Mouse (Mus musculus) kidney, adult 11 months (tissue): ENCODE results near the gene Tmtc4.

Experiments
- DNase-seq: peaks from one replicate; pipeline ENCODE4 v3.0.0; 2022

Gene Tmtc4

DNA sequence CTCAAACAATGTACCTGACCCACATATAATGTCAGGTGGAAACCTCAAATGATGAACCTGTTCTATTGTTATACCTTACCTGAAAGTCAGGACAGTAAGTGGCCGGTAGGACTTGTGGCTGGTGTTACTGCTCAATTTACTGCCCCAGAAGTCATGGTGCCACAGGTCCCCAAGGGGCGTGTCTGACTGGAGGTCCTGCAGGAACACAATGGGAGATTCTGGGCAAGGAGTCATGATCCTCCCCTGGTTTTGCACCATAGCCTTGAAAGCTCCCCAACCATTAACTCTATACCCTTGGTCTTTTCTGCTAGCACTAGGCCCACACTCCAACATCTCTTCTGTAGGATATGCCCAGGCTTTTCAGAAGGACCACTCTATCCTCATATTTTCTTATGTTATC is 10.7 kb downstream of the Tmtc4 start:
- DNase-seq: no peak

DNA sequence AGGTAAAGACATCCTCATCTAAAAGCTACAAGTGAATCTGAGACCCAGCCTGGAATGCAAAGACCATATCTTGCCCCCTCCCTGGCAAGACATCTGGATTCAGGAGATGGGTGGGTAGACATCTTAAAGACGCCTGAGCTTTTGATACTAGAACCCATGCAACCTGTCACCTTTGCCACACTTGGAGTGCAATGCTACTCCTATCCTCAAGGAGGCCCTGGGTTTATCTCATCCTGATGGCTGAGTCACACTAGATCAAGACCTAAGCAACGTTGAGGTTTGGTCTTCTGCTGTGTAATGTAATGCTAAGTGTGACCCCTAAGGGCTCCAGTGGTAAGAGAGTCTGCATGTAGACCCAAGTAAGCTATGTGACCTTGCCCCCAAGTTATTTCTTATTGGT is 15.8 kb downstream of the Tmtc4 start:
- no peak for DNase-seq

GRCm38 (mm10) chr14:122957941-122958340 is 25.9 kb downstream of the Tmtc4 start:
- no peak for DNase-seq

GRCm38 (mm10) chr14:122953331-122953730 is 30.5 kb downstream of the Tmtc4 start:
- peak; percentile 55 for DNase-seq

DNA sequence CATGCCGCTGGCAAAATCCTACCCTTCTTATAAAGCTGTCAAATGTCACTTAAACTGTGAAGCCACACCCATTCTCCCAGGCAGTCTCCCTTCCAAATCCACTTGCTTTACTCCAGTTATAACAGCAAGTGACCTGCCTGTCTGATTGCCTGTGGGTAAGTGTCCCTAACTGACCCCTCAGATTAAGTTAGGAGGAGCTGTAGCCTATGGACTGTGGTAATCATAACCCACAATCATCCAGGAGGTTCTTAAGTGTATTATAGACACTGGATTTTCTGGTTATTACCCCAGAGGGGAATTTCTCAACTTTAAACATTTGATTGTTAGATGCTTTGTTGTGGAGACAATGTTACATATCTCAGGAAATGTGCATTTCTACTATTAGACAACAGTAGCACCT is 31.3 kb downstream of the Tmtc4 start:
- no peak for DNase-seq

DNA sequence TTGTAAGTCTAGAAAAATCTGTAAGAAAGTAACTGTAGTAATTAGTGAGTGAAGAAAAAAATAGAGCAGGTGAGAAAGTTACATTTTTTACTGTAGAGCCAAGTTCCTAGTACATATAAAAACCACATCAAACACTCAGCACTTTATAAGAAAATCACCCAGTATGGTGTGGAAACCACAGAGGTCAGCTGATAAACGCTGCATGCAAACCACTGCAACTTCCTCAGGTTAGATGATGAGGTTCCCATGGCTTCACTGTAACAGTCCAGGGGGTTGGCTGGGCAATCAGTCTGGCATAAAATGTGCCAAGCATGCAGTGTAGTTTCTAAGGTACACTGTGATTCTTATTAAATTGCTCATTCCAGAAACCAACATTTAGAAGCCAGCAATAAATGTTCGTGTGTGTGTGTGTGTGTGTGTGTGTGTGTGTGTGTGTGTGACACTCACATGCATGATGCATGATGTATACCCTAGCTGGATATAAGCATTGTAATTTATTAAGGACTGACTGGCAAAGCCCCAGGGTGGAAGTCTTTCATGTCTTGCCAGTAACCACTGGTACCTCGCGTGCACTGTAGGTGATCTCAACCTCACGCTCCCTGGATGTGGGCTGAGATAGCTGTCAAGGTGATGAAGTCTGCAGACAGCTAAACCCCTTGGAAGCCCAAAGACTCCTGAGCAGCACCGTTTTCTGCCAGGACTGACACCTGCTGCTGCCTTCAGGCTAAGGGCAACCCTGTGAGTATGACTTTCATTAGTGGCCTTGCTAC is 32.0 kb downstream of the Tmtc4 start:
- no peak for DNase-seq

DNA sequence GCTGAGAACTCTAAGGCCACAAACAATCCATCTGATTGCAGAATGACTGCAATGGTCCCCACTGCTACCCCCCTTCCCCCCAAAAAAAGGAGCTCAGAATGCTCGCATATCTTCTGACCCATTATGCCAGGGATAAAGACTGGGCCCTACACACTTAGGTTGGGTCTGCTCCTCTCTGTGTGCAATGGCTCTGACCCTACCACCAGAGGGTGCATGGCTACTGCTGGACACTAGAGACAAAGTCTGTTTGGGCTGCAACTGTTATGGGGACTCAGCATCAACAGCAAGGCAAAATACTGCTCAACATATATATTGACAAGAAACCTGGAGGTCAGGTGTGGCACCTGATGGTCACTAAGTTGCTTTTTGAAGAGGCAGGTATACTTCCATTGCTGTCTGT is 32.9 kb downstream of the Tmtc4 start:
- no peak for DNase-seq

- DNase-seq: no peak
These were observed 40.4 kb downstream of the Tmtc4 start for GRCm38 (mm10) chr14:122943475-122943853.

GRCm38 (mm10) chr14:122942757-122943474 is 40.9 kb downstream of the Tmtc4 start:
- no peak for DNase-seq

- DNase-seq: no peak
These were observed 47.4 kb downstream of the Tmtc4 start for GRCm38 (mm10) chr14:122936460-122936859.

DNA sequence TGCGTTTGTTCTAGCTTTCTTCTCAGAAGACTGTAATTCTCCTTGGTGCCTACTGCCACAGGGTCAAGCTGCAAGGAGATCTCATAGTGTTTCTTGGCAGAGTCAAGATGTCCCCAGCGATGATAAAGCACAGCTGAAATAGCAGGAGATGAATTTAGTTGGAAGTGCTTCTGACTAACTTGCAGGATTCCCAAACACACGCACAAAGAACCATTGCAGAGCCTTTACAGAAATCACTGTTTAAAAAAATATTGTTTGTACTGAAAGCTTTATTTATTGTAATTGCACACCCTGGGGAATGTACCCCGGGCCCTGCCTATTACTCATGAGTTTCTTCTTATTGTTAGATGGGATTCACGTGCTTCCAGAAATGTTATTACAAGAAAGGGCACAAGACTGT is 63.8 kb downstream of the Tmtc4 start:
- no peak for DNase-seq

DNA sequence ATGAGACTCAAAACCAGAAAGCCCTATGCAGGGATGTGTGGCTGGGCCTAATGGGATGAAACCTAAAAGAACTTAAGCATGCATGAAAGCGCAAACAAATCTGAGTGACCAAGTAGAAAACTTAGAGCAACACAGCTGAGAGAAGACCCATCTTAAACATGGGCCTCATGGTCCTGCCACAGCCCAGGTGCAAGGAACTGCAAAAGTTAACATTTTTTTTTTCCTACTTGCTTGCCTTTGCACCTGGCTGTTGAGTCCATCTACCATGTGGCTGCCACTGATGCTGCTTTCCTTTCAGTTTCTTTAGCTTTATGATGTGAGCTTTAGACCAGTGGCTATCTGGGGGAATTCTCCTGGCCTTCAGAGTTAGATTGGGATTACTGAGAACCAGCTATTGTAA is 66.2 kb downstream of the Tmtc4 start:
- DNase-seq: no peak

GRCm38 (mm10) chr14:122913657-122914056 is 70.2 kb downstream of the Tmtc4 start, which contains the start of gene Ggact:
TSS of gene Ggact (minus strand) at chr14:122913757.
- DNase-seq: no peak

GRCm38 (mm10) chr14:122912812-122913498 is 70.9 kb downstream of the Tmtc4 start:
- DNase-seq: peak; percentile 82

GRCm38 (mm10) chr14:122912137-122912536 is 71.7 kb downstream of the Tmtc4 start:
- DNase-seq: no peak

- DNase-seq: no peak
These were observed 72.6 kb downstream of the Tmtc4 start for GRCm38 (mm10) chr14:122911265-122911664.

GRCm38 (mm10) chr14:122909368-122910091 is 74.3 kb downstream of the Tmtc4 start:
- no peak for DNase-seq

- DNase-seq: no peak
These were observed 75.8 kb downstream of the Tmtc4 start for GRCm38 (mm10) chr14:122908075-122908474.

DNA sequence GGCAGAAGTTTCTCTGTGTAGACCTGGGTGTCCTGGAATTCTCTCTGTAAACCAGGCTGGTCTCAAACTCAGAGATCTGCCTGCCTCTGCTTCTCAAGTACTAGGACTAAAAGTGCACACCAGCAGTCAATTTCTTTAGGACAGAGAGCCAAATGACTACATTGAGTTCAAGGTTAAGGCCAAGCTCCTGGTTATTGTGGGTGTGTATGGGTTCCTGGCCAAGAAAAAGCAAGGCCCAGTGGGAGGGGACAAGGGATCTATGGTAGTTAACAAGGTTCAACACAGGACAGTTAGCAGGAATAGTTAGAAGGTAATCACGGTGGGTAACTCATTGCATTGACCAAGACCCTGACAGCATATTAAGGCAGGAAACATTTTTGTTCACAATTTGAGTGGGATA is 78.8 kb downstream of the Tmtc4 start:
- peak; percentile 19 for DNase-seq

DNA sequence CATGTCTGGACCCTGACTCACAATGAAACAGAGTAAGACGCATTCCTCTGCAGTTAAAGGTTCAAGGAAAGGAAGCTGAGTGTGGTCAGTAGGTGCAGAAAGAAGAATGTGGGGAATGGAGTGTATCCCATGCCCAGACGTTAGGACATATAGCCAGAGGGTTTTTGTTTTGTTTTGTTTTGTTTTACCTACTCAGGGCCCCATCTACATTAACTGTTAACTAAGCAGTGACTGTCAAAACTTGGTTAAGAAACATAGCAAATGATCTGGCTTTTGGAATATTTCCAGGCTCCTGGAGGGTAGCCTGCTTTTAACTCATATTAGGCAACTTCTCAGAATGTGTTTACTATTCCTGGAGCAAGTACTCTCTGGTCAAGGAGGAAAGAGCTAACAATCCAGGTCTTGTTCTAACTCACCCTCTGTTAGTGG is 79.9 kb downstream of the Tmtc4 start:
- peak; percentile 71 for DNase-seq

DNA sequence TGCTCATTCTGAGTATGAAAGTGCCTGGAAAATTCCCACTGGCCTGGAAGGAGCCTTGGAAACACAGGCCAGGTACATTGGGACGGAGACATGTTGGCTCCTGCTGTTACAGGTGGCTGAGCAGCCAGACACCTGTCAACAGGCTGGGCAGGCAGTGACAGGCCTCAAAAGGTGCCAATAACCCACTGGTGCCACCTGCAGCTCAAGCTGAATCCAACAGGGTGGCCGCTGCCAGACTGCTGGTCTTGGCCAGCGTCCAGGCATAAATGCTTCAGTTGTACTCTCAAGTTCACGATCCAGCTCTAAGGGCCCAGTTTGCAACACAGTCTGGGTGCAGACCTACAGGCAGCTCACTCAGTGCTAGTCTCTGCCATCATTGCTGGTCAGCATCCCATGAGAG is 81.0 kb downstream of the Tmtc4 start:
- DNase-seq: peak; percentile 95

DNA sequence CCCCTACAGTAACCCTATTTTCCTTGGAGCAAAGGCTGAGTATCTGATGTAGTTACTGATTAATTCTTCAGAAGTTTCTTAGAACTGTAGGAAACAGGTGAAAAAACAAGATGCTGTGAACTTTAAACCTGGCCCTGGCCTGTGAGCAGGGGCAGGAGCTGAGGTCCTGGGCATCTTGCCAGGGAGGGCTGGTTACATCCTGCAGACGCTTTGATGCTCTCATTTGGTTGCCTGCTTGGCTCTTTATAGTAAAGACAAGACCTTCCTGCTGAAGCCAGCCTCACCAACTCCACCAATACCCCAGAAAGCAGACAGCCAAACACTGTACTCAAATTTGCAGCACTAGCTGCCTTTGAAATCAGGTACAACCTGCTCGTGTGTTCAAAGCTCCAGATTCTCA is 81.7 kb downstream of the Tmtc4 start:
- peak; percentile 93 for DNase-seq

DNA sequence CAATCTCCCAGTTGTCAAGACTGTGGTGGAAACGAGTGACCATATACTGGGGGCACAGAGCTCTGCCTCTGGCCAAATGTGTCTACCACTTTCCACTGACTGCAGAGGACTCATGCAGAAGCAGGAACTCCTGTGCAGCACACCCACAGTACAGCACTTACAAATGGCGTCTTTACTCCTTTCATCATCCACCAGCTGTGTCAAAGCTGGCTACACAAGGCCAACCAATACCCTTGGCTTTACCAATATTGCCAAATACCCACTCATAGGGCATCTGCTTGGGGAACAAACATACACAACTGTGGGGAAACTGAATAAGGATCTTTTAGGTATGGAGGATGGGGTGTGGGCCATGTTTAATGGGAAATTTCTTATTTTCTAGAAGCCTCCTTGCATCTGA is 82.1 kb downstream of the Tmtc4 start:
- DNase-seq: peak; percentile 20
